Mouse (Mus musculus): ENCODE results near the gene Cyp26c1. TPM values are rescaled to one million over a fixed set of nuclear protein-coding genes. Genes with fewer than 3 reads are reported as not detected.
A peak's percentile ranks its signal among the peaks of the same experiment; 100 is the strongest.

Gene Cyp26c1
- polyA plus RNA-seq, 1 experiment from 2014 or later, result not detected

- Histone ChIP-seq H3K27ac (ENCODE audit: low read length) (no peak overlapping the region), H3K36me3 (ENCODE audit: control insufficient read depth, insufficient read depth, low read length) (no peaks in the 10 kb centered on the region), H3K27me3 (ENCODE audit: control insufficient read depth, insufficient read depth, low read depth, low read length) (no peaks in the 10 kb centered on the region), H3K4me1 (ENCODE audit: control insufficient read depth, insufficient read depth, low read length) (no peaks in the 10 kb centered on the region), H3K4me2 (ENCODE audit: low read length) (no peak overlapping the region), H3K9ac (ENCODE audit: low read depth, low read length) (no peak overlapping the region), H3K9me3 (replicated peaks; ENCODE audit: control insufficient read depth, low read length, poor library complexity, severe bottlenecking) (no peaks in the 10 kb centered on the region), H3K4me3 (ENCODE audit: low read depth, low read length) (no peak overlapping the region)
- no peak for ATAC-seq
- WGBS, result 50% methylated on average over 12 of the region's 12 CpGs
Measured at GRCm38 (mm10) chr19:37673393-37673792, 12.0 kb upstream of the Cyp26c1 start.

GRCm38 (mm10) chr19:37686347-37686746 is 966 bp downstream of the Cyp26c1 start:
- no peak overlapping the region for H3K4me2 ChIP-seq (ENCODE audit: low read length)
- peaks cover 90% of the 10 kb centered on the region for H3K27me3 ChIP-seq (ENCODE audit: control insufficient read depth, insufficient read depth, low read depth, low read length)
- no peak overlapping the region for H3K27ac ChIP-seq (ENCODE audit: low read length)
- H3K9ac ChIP-seq (ENCODE audit: low read depth, low read length), result no peak overlapping the region
- no peak overlapping the region for H3K4me3 ChIP-seq (ENCODE audit: low read depth, low read length)
- H3K9me3 ChIP-seq (replicated peaks; ENCODE audit: control insufficient read depth, low read length, poor library complexity, severe bottlenecking), result no peaks in the 10 kb centered on the region
- peaks cover 3% of the 10 kb centered on the region for H3K4me1 ChIP-seq (ENCODE audit: control insufficient read depth, insufficient read depth, low read length)
- ATAC-seq, result no peak
- 2% methylated on average over 23 of the region's 23 CpGs for WGBS
- H3K36me3 ChIP-seq (ENCODE audit: control insufficient read depth, insufficient read depth, low read length), result no peaks in the 10 kb centered on the region

GRCm38 (mm10) chr19:37686941-37687850 is 1.8 kb downstream of the Cyp26c1 start:
- no peak overlapping the region for H3K27ac ChIP-seq (ENCODE audit: low read length)
- ATAC-seq, result no peak
- WGBS, result 4% methylated on average over 62 of the region's 62 CpGs
- H3K27me3 ChIP-seq (ENCODE audit: control insufficient read depth, insufficient read depth, low read depth, low read length), result peaks cover 95% of the 10 kb centered on the region
- H3K9ac ChIP-seq (ENCODE audit: low read depth, low read length), result no peak overlapping the region
- peaks cover 3% of the 10 kb centered on the region for H3K4me1 ChIP-seq (ENCODE audit: control insufficient read depth, insufficient read depth, low read length)
- H3K9me3 ChIP-seq (replicated peaks; ENCODE audit: control insufficient read depth, low read length, poor library complexity, severe bottlenecking), result no peaks in the 10 kb centered on the region
- no peaks in the 10 kb centered on the region for H3K36me3 ChIP-seq (ENCODE audit: control insufficient read depth, insufficient read depth, low read length)
- H3K4me3 ChIP-seq (ENCODE audit: low read depth, low read length), result no peak overlapping the region
- no peak overlapping the region for H3K4me2 ChIP-seq (ENCODE audit: low read length)

- H3K27me3 ChIP-seq (ENCODE audit: control insufficient read depth, insufficient read depth, low read depth, low read length), result peaks cover 97% of the 10 kb centered on the region
- H3K9me3 ChIP-seq (replicated peaks; ENCODE audit: control insufficient read depth, low read length, poor library complexity, severe bottlenecking), result no peaks in the 10 kb centered on the region
- no peak overlapping the region for H3K4me3 ChIP-seq (ENCODE audit: low read depth, low read length)
- H3K4me1 ChIP-seq (ENCODE audit: control insufficient read depth, insufficient read depth, low read length), result peaks cover 6% of the 10 kb centered on the region
- H3K36me3 ChIP-seq (ENCODE audit: control insufficient read depth, insufficient read depth, low read length), result no peaks in the 10 kb centered on the region
- H3K4me2 ChIP-seq (ENCODE audit: low read length), result no peak overlapping the region
- H3K9ac ChIP-seq (ENCODE audit: low read depth, low read length), result no peak overlapping the region
- H3K27ac ChIP-seq (ENCODE audit: low read length), result no peak overlapping the region
- 48% methylated on average over 5 of the region's 5 CpGs for WGBS
- no peak for ATAC-seq
Measured at GRCm38 (mm10) chr19:37689478-37689877, 4.1 kb downstream of the Cyp26c1 start.

- ATAC-seq, result no peak
- peak overlapping the region; percentile 11 for H3K4me3 ChIP-seq (ENCODE audit: low read depth, low read length)
- H3K9me3 ChIP-seq (replicated peaks; ENCODE audit: control insufficient read depth, low read length, poor library complexity, severe bottlenecking), result no peaks in the 10 kb centered on the region
- peak overlapping the region; percentile 35 for H3K4me2 ChIP-seq (ENCODE audit: low read length)
- WGBS, result under 1% methylated on average over 29 of the region's 29 CpGs
- peaks cover 98% of the 10 kb centered on the region for H3K27me3 ChIP-seq (ENCODE audit: control insufficient read depth, insufficient read depth, low read depth, low read length)
- H3K27ac ChIP-seq (ENCODE audit: low read length), result no peak overlapping the region
- peaks cover 6% of the 10 kb centered on the region for H3K4me1 ChIP-seq (ENCODE audit: control insufficient read depth, insufficient read depth, low read length)
- no peak overlapping the region for H3K9ac ChIP-seq (ENCODE audit: low read depth, low read length)
- no peaks in the 10 kb centered on the region for H3K36me3 ChIP-seq (ENCODE audit: control insufficient read depth, insufficient read depth, low read length)
Measured at GRCm38 (mm10) chr19:37690716-37691115, 5.3 kb downstream of the Cyp26c1 start.

- peaks cover 93% of the 10 kb centered on the region for H3K27me3 ChIP-seq (ENCODE audit: control insufficient read depth, insufficient read depth, low read depth, low read length)
- H3K27ac ChIP-seq (ENCODE audit: low read length), result no peak overlapping the region
- no peaks in the 10 kb centered on the region for H3K36me3 ChIP-seq (ENCODE audit: control insufficient read depth, insufficient read depth, low read length)
- peak overlapping the region; percentile 64 for H3K4me2 ChIP-seq (ENCODE audit: low read length)
- peak; percentile 66 for ATAC-seq
- H3K4me1 ChIP-seq (ENCODE audit: control insufficient read depth, insufficient read depth, low read length), result peaks cover 16% of the 10 kb centered on the region
- H3K9ac ChIP-seq (ENCODE audit: low read depth, low read length), result peak overlapping the region; percentile 63
- H3K9me3 ChIP-seq (replicated peaks; ENCODE audit: control insufficient read depth, low read length, poor library complexity, severe bottlenecking), result no peaks in the 10 kb centered on the region
- WGBS, result under 1% methylated on average over 32 of the region's 40 CpGs
- H3K4me3 ChIP-seq (ENCODE audit: low read depth, low read length), result peak overlapping the region; percentile 34
Measured at GRCm38 (mm10) chr19:37692879-37693278, 7.5 kb downstream of the Cyp26c1 start.

GRCm38 (mm10) chr19:37695146-37695545 is 9.8 kb downstream of the Cyp26c1 start:
- Histone ChIP-seq H3K4me2 (ENCODE audit: low read length) (no peak overlapping the region), H3K9me3 (replicated peaks; ENCODE audit: control insufficient read depth, low read length, poor library complexity, severe bottlenecking) (no peaks in the 10 kb centered on the region), H3K27ac (ENCODE audit: low read length) (no peak overlapping the region), H3K27me3 (ENCODE audit: control insufficient read depth, insufficient read depth, low read depth, low read length) (peaks cover 92% of the 10 kb centered on the region), H3K36me3 (ENCODE audit: control insufficient read depth, insufficient read depth, low read length) (no peaks in the 10 kb centered on the region), H3K4me1 (ENCODE audit: control insufficient read depth, insufficient read depth, low read length) (peaks cover 29% of the 10 kb centered on the region), H3K9ac (ENCODE audit: low read depth, low read length) (no peak overlapping the region), H3K4me3 (ENCODE audit: low read depth, low read length) (no peak overlapping the region)
- WGBS, result 35% methylated on average over 13 of the region's 13 CpGs
- ATAC-seq, result no peak

GRCm38 (mm10) chr19:37695762-37696602 is 10.6 kb downstream of the Cyp26c1 start:
- peaks cover 93% of the 10 kb centered on the region for H3K27me3 ChIP-seq (ENCODE audit: control insufficient read depth, insufficient read depth, low read depth, low read length)
- H3K4me3 ChIP-seq (ENCODE audit: low read depth, low read length), result no peak overlapping the region
- H3K36me3 ChIP-seq (ENCODE audit: control insufficient read depth, insufficient read depth, low read length), result no peaks in the 10 kb centered on the region
- no peaks in the 10 kb centered on the region for H3K9me3 ChIP-seq (replicated peaks; ENCODE audit: control insufficient read depth, low read length, poor library complexity, severe bottlenecking)
- no peak overlapping the region for H3K27ac ChIP-seq (ENCODE audit: low read length)
- no peak for ATAC-seq
- peaks cover 26% of the 10 kb centered on the region for H3K4me1 ChIP-seq (ENCODE audit: control insufficient read depth, insufficient read depth, low read length)
- no peak overlapping the region for H3K4me2 ChIP-seq (ENCODE audit: low read length)
- no peak overlapping the region for H3K9ac ChIP-seq (ENCODE audit: low read depth, low read length)
- WGBS, result 4% methylated on average over 42 of the region's 42 CpGs

Measured in midbrain, embryonic 16.5 days (tissue).